Mouse (Mus musculus): ENCODE measurements around the gene Cd109.

The Cd109 gene

GRCm38 (mm10) chr9:78615401-78616021 lies at the start of gene Cd109:
Gene Cd109, plus strand, starts transcription at chr9:78615546.
- no peak for DNase-seq (ENCODE audit: low read depth, low spot score)

- no peak for DNase-seq (ENCODE audit: low read depth, low spot score)
Observed at GRCm38 (mm10) chr9:78569934-78570333, 45.4 kb upstream of the Cd109 start.

- DNase-seq (ENCODE audit: low read depth, low spot score) = no peak
Observed at GRCm38 (mm10) chr9:78576466-78576865, 38.9 kb upstream of the Cd109 start.

GRCm38 (mm10) chr9:78578824-78579223 lies 36.5 kb upstream of the Cd109 start:
- no peak for DNase-seq (ENCODE audit: low read depth, low spot score)

GRCm38 (mm10) chr9:78579644-78580396 lies 35.5 kb upstream of the Cd109 start:
- no peak for DNase-seq (ENCODE audit: low read depth, low spot score)

- no peak for DNase-seq (ENCODE audit: low read depth, low spot score)
Observed at GRCm38 (mm10) chr9:78587218-78587883, 28.0 kb upstream of the Cd109 start.

- peak; percentile 87 for DNase-seq (ENCODE audit: low read depth, low spot score)
Observed at GRCm38 (mm10) chr9:78587914-78588313, 27.4 kb upstream of the Cd109 start, which contains the start of gene Slc17a5. Gene Slc17a5, minus strand, starts transcription at chr9:78588041.

- no peak for DNase-seq (ENCODE audit: low read depth, low spot score)
Observed at GRCm38 (mm10) chr9:78588411-78589033, 26.8 kb upstream of the Cd109 start.

GRCm38 (mm10) chr9:78590471-78590870 lies 24.9 kb upstream of the Cd109 start:
- no peak for DNase-seq (ENCODE audit: low read depth, low spot score)

- DNase-seq (ENCODE audit: low read depth, low spot score) = no peak
Observed at GRCm38 (mm10) chr9:78595257-78595656, 20.1 kb upstream of the Cd109 start.

GRCm38 (mm10) chr9:78595769-78596555 lies 19.4 kb upstream of the Cd109 start:
- no peak for DNase-seq (ENCODE audit: low read depth, low spot score)

GRCm38 (mm10) chr9:78596834-78597233 lies 18.5 kb upstream of the Cd109 start:
- DNase-seq (ENCODE audit: low read depth, low spot score) = no peak

- DNase-seq (ENCODE audit: low read depth, low spot score) = no peak
Observed at GRCm38 (mm10) chr9:78599927-78600326, 15.4 kb upstream of the Cd109 start.

GRCm38 (mm10) chr9:78601046-78601730 lies 14.2 kb upstream of the Cd109 start:
- no peak for DNase-seq (ENCODE audit: low read depth, low spot score)

- DNase-seq (ENCODE audit: low read depth, low spot score) = no peak
Observed at GRCm38 (mm10) chr9:78614201-78614600, 1.1 kb upstream of the Cd109 start.

- DNase-seq (ENCODE audit: low read depth, low spot score) = no peak
Observed at GRCm38 (mm10) chr9:78619285-78619684, 3.9 kb downstream of the Cd109 start.

GRCm38 (mm10) chr9:78623301-78623747 lies 8.0 kb downstream of the Cd109 start:
- no peak for DNase-seq (ENCODE audit: low read depth, low spot score)

- no peak for DNase-seq (ENCODE audit: low read depth, low spot score)
Observed at GRCm38 (mm10) chr9:78629991-78630390, 14.6 kb downstream of the Cd109 start.

- no peak for DNase-seq (ENCODE audit: low read depth, low spot score)
Observed at GRCm38 (mm10) chr9:78631755-78632434, 16.5 kb downstream of the Cd109 start.

- no peak for DNase-seq (ENCODE audit: low read depth, low spot score)
Observed at GRCm38 (mm10) chr9:78633976-78634375, 18.6 kb downstream of the Cd109 start.
